Mouse (Mus musculus): Measurements from ENCODE around the gene Ttn. TPM values are rescaled to one million over a fixed set of nuclear protein-coding genes. Genes with fewer than 3 reads are reported as not detected.

The Ttn gene
- polyA plus RNA-seq, 1 experiment, result 0.16 TPM

GRCm38 (mm10) chr2:76708512-76708911, 273.8 kb downstream of the Ttn start:
- no peak for DNase-seq (ENCODE audit: low read depth)

GRCm38 (mm10) chr2:76705655-76706054, 276.7 kb downstream of the Ttn start:
- DNase-seq (ENCODE audit: low read depth), result no peak

DNA sequence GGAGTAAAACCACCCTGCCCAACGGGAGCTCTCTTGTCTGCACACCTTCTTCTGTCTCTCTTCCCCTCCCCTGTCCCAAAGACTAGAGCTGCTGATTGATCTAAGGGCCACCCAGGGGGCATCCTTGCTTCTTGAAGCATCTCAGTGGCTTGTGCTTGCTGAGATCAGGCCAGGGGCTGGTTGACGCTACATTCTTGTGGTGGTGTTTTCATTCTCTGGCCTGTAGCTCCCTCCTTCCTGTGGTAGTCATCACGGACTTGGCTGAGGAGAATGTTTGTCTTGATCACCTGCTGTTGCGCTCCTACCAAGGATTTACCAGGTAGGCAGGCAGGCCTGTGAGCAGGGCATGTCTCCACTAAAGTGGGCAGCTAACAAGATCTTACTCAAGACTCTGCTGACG, 279.6 kb downstream of the Ttn start:
- no peak for DNase-seq (ENCODE audit: low read depth)

DNA sequence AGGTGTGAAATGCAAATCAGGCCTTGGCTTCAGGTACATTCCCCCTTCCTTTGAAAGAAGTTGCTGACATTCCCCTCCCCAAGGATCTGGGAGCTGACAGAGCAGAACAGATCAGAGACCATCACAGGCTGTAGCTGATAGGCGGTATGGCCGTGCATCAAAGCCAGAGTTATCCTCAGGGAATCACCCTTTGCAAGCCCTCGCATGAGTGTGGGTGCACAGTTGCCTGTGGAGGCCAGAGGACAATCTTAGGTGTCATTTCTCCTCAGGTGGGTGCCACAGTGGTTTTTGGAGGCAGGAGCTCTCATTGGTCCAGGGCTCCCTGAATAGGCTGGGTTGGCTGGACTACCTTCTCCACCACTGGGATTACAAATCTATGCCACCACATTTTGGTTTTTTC, 280.2 kb downstream of the Ttn start:
- no peak for DNase-seq (ENCODE audit: low read depth)

- DNase-seq (ENCODE audit: low read depth), result no peak
Observed at GRCm38 (mm10) chr2:76695290-76695689, 287.1 kb downstream of the Ttn start.

GRCm38 (mm10) chr2:76693765-76694164, 288.6 kb downstream of the Ttn start:
- no peak for DNase-seq (ENCODE audit: low read depth)

- no peak for DNase-seq (ENCODE audit: low read depth)
Observed at GRCm38 (mm10) chr2:76690436-76691204, 291.7 kb downstream of the Ttn start.

GRCm38 (mm10) chr2:76688162-76688561, 294.2 kb downstream of the Ttn start:
- DNase-seq (ENCODE audit: low read depth), result no peak

DNA sequence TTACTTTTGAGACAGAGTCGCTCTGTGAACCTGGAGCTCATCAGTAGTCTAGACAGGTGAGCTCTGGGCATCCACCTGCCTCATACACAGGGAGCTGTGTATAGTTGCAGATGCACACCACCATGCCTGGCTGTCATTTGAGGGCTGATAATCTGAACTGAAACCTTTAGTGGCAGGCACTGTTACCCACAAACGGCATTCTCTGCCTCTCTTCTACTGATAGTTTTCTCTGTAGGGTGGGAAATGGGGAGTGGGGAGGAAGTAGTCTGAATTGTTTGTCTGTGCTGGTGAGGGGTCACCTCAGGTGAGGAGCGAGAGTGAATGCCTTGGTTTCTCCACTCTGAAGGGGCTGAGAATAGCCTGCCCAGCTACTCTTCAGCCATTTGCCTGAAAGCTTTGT, 294.7 kb downstream of the Ttn start:
- DNase-seq (ENCODE audit: low read depth), result no peak

- no peak for DNase-seq (ENCODE audit: low read depth)
Observed at GRCm38 (mm10) chr2:76686986-76687385, 295.4 kb downstream of the Ttn start.

GRCm38 (mm10) chr2:76682301-76682700, 300.0 kb downstream of the Ttn start:
- DNase-seq (ENCODE audit: low read depth), result no peak

DNA sequence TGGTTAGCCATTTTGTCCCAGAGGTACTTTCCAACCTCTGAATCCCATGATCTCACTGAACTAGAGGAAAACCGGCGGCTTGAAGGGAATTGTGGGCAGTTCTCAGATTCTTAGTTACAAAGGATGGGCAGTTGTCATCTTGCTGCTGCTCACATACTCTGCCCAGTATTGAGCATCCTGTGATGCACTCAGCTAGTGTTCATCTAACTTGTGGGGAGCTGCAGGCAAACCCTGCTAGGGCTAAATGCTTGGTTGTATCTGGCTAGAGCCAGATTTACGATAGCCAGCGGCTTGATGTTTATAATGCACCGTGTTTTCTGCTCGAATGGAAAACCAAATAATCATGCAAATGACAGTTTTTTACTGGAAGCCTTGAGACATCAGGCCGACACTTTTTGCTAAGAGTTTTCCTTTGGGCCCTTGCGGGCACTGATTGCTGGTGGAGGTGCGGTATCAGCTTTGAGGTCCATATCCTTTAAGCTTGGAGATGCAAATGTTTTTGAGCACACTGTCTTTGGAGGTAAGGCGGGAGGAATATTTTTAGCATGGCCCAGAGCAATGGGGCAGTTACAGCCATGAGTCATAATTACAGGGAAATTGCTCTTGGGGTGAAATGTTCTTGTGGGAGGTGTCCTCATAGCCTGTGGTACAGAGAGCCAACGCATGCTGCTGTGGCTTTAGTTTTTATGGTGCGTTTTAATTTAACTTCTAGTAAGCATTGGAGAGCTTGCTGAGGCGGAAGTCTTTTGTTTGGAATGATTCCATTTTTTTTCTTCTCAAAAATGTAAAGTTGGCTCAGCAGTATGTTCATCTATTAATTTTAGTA, 305.7 kb downstream of the Ttn start:
- DNase-seq (ENCODE audit: low read depth), result no peak

DNA sequence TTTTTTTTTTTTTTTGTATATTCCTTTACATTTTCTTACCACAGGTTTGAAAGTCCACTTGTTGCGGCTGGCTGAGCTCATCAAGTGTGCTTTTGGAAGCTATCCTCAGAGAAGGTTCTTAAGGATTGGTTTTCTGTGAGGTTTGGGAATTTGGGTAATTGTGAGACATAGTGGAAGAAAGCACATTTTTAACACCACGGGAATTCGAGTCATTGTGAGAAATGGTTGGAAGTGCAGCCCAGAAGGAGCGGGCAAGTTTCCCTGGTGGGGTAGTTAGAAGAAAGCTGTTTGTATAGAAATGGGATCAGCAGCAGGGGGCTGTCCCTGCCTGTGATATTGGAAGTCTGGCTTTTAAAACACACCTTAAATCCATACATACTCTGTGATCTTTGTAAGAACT, 306.4 kb downstream of the Ttn start:
- no peak for DNase-seq (ENCODE audit: low read depth)

GRCm38 (mm10) chr2:76675451-76675850, 306.9 kb downstream of the Ttn start:
- no peak for DNase-seq (ENCODE audit: low read depth)

GRCm38 (mm10) chr2:76674725-76675427, 307.5 kb downstream of the Ttn start, which contains the start of gene Plekha3:
Gene Plekha3, plus strand, starts transcription at chr2:76675281.
- no peak for DNase-seq (ENCODE audit: low read depth)

GRCm38 (mm10) chr2:76673472-76674081, 308.8 kb downstream of the Ttn start:
- no peak for DNase-seq (ENCODE audit: low read depth)

GRCm38 (mm10) chr2:76672966-76673392, 309.4 kb downstream of the Ttn start, which contains the start of gene Fkbp7:
Gene Fkbp7, minus strand, starts transcription at chr2:76673116.
- no peak for DNase-seq (ENCODE audit: low read depth)

DNA sequence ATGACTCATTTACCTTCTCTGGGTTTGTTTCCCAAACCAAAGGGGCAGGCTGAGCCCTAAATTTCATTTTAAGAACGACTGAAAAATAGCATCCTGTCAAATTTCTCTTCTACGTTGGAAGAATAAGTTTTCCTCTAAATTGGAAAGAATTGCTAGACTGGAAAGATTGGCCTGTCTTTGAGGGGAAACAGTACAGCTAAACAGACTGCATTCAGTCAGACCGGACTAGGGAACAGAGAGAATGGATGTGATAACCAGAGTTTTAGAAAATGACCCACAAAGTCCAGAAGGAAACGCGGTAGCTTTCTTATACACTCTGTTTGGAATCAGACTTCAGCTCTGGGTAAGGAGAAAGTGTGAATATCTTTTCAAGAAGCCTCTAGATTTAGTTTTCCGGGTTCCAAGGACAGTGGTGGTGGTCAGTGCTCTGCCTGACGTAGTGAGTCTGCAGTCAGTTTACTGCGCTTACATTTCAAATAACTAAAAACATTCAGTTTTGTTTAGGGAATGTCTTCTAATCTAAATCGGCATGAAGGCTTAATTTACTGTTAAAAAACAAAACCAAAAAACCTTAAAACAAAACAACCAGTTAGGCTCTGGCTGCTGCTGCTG, 310.1 kb downstream of the Ttn start:
- no peak for DNase-seq (ENCODE audit: low read depth)

DNA sequence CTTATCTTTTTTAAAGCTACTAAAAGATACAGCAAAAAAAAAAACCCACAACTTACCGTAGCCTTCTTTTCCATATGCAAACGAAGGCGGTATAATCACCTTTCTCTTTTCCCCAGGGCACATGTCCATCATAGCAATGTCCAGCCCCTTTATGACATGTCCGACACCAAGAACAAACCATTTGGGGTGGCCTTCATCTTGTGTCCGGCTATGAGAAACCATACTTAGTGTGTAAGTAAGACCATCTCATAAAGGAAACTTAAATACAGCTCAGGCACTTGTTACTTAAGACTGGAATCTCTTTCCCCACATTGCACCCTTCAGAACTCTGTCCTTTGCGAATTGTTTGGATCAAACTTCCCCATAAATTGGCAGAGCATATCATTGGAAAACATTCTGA, 310.7 kb downstream of the Ttn start:
- DNase-seq (ENCODE audit: low read depth), result no peak

GRCm38 (mm10) chr2:76667200-76667599, 315.1 kb downstream of the Ttn start:
- no peak for DNase-seq (ENCODE audit: low read depth)

DNA sequence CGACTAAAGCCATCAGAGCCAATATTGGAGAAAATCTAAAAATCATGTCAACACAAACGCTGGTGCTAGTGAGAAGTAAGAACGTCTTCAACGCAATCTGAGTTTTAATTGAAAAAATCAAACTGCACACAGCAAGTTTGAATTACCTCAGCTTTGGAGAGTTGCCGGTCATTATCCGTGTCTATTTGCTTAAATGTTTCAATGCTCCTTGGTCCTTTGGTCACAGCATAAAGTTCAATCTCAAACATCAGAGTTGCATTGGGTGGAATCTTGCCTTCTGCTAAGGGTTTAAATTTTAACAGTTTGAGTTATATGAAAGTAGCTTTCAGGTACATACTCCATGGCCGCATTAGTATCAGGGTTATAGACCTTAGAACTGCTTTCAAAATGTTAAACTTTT, 316.8 kb downstream of the Ttn start:
- no peak for DNase-seq (ENCODE audit: low read depth)

Measured in gonadal fat pad, adult 2 months (tissue).